Mouse (Mus musculus) MEL (cell line): Measurements from ENCODE around the gene Ttc34. TPM values are rescaled to one million over a fixed set of nuclear protein-coding genes. Genes with fewer than 3 reads are reported as not detected.

ENCODE experiments used
- DNase-seq: peaks from one replicate; pipeline ENCODE4 v3.0.0; 2011; ENCODE audit warnings: low read depth, low spot score
- H3K27ac ChIP-seq: 2 replicates; pipeline ENCODE4 v1.5.1; 2012; ENCODE audit warnings: low read depth, mild to moderate bottlenecking, control low read depth, low read length, moderate library complexity; ENCODE audit not compliant: control insufficient read depth
- H3K27me3 ChIP-seq, 2 experiments: fragments of 150-350 bp in 1 of 2; sonication (generic) in 1 of 2; 2 replicates each; pipeline ENCODE4 v1.6.1; 2012; ENCODE audit warnings: low read length in 2 of 2, mild to moderate bottlenecking in 2 of 2, improper control_type of control experiment in 1 of 2, moderate library complexity in 1 of 2; ENCODE audit not compliant: insufficient read depth in 2 of 2, control insufficient read depth in 1 of 2
- H3K36me3 ChIP-seq, 2 experiments: 2 replicates each; pipeline ENCODE4 v1.6.1; 2012 to 2014; ENCODE audit warnings: low read length in 2 of 2, improper control_type of control experiment in 1 of 2, inconsistent platforms in 1 of 2, mild to moderate bottlenecking in 1 of 2; ENCODE audit not compliant: insufficient read depth in 2 of 2, control insufficient read depth in 1 of 2
- H3K4me1 ChIP-seq, 2 experiments: fragments of 150-350 bp in 1 of 2; sonication (generic) in 1 of 2; 2 replicates each; pipeline ENCODE4 v1.6.1; 2012; ENCODE audit warnings: low read length in 2 of 2, improper control_type of control experiment in 1 of 2, mild to moderate bottlenecking in 1 of 2; ENCODE audit not compliant: insufficient read depth in 2 of 2, control insufficient read depth in 1 of 2
- H3K4me3 ChIP-seq, 2 experiments: fragments of 150-350 bp in 1 of 2; sonication (generic) in 1 of 2; 2 replicates each; pipeline ENCODE4 v1.5.1; 2012; ENCODE audit warnings: low read depth in 2 of 2, low read length in 2 of 2, mild to moderate bottlenecking in 2 of 2, moderate library complexity in 2 of 2, control low read depth in 1 of 2, improper control_type of control experiment in 1 of 2; ENCODE audit not compliant: control insufficient read depth in 1 of 2, insufficient read depth in 1 of 2
- H3K79me2 ChIP-seq: 2 replicates; pipeline ENCODE4 v1.6.1; 2012; ENCODE audit warnings: mild to moderate bottlenecking, low read length, moderate library complexity; ENCODE audit not compliant: control insufficient read depth, poor library complexity, insufficient read depth
- H3K9ac ChIP-seq: 2 replicates; pipeline ENCODE4 v1.6.1; 2012; ENCODE audit warnings: low read depth, mild to moderate bottlenecking, control low read depth, low read length, moderate library complexity; ENCODE audit not compliant: control insufficient read depth, poor library complexity, severe bottlenecking
- H3K9me3 ChIP-seq: fragments of 150-350 bp; sonication (generic); replicated peaks from 2 replicates; pipeline ENCODE4 v1.6.1; 2012; ENCODE audit warnings: mild to moderate bottlenecking, low read length, improper control_type of control experiment, moderate library complexity; ENCODE audit not compliant: insufficient read depth
- BHLHE40 ChIP-seq: IDR thresholded peaks from 2 replicates; pipeline ENCODE4 v1.6.1; 2012; ENCODE audit warnings: low read depth, mild to moderate bottlenecking, inconsistent platforms, low read length, improper control_type of control experiment, borderline replicate concordance
- CHD2 ChIP-seq: IDR thresholded peaks from 2 replicates; pipeline ENCODE4 v1.6.1; 2011; ENCODE audit warnings: low read length, improper control_type of control experiment
- CTCF ChIP-seq, 3 experiments: IDR thresholded peaks in 2 of 3; conservative IDR thresholded peaks in 1 of 3; 2 replicates each; pipeline ENCODE4 v1.5.1; 2011 to 2012; ENCODE audit warnings: low read length in 3 of 3, low read depth in 2 of 3, mild to moderate bottlenecking in 2 of 3, improper control_type of control experiment in 1 of 3, inconsistent platforms in 1 of 3, mixed read lengths in 1 of 3, moderate library complexity in 1 of 3; ENCODE audit not compliant: control insufficient read depth in 1 of 3, insufficient read depth in 1 of 3, poor library complexity in 1 of 3, severe bottlenecking in 1 of 3
- ELF1 ChIP-seq: IDR thresholded peaks from 2 replicates; pipeline ENCODE4 v1.6.1; 2014; ENCODE audit warnings: low read depth, mild to moderate bottlenecking, inconsistent platforms, low read length, improper control_type of control experiment, moderate library complexity
- EP300 ChIP-seq, 2 experiments: IDR thresholded peaks; 2 replicates each; pipeline ENCODE4 v1.6.1; 2011; ENCODE audit warnings: improper control_type of control experiment in 2 of 2, low read length in 2 of 2, low read depth in 1 of 2, mild to moderate bottlenecking in 1 of 2
- GABPA ChIP-seq: IDR thresholded peaks from 2 replicates; pipeline ENCODE4 v1.6.1; 2012; ENCODE audit warnings: low read depth, mild to moderate bottlenecking, inconsistent platforms, low read length, improper control_type of control experiment, moderate library complexity
- GATA1 ChIP-seq: IDR thresholded peaks from 2 replicates; pipeline ENCODE4 v1.6.1; 2011; ENCODE audit warnings: low read depth, low read length, improper control_type of control experiment
- JUND ChIP-seq: IDR thresholded peaks from 2 replicates; pipeline ENCODE4 v1.6.1; 2011; ENCODE audit warnings: low read depth, mild to moderate bottlenecking, improper control_type of control experiment, low read length
- KAT2A ChIP-seq: conservative IDR thresholded peaks from 2 replicates; pipeline ENCODE4 v1.6.1; 2012; ENCODE audit warnings: low read depth, low read length, improper control_type of control experiment, inconsistent platforms
- MAFK ChIP-seq: IDR thresholded peaks from 2 replicates; pipeline ENCODE4 v1.6.1; 2011; ENCODE audit warnings: low read depth, mild to moderate bottlenecking, low read length, improper control_type of control experiment, borderline replicate concordance
- MAZ ChIP-seq: IDR thresholded peaks from 2 replicates; pipeline ENCODE4 v1.6.1; 2012; ENCODE audit warnings: low read depth, mild to moderate bottlenecking, inconsistent platforms, low read length, improper control_type of control experiment
- MEF2A ChIP-seq: IDR thresholded peaks from 2 replicates; pipeline ENCODE4 v1.6.1; 2014; ENCODE audit warnings: low read depth, mild to moderate bottlenecking, inconsistent platforms, low read length, improper control_type of control experiment; ENCODE audit not compliant: poor library complexity, insufficient replicate concordance, severe bottlenecking; ENCODE audit errors: extremely low read depth
- MXI1 ChIP-seq: IDR thresholded peaks from 2 replicates; pipeline ENCODE4 v1.6.1; 2011; ENCODE audit warnings: mild to moderate bottlenecking, low read depth, low read length, improper control_type of control experiment
- MYB ChIP-seq: IDR thresholded peaks from 2 replicates; pipeline ENCODE4 v1.6.1; 2011; ENCODE audit warnings: mild to moderate bottlenecking, low read depth, low read length, improper control_type of control experiment
- MYC ChIP-seq: IDR thresholded peaks from 2 replicates; pipeline ENCODE4 v1.6.1; 2011; ENCODE audit warnings: low read depth, mild to moderate bottlenecking, low read length, improper control_type of control experiment, moderate library complexity
- NRF1 ChIP-seq: IDR thresholded peaks from 2 replicates; pipeline ENCODE4 v1.6.1; 2014; ENCODE audit warnings: low read depth, mild to moderate bottlenecking, inconsistent platforms, low read length, improper control_type of control experiment, moderate library complexity; ENCODE audit not compliant: poor library complexity, insufficient read depth, severe bottlenecking
- POLR2AphosphoS2 ChIP-seq: IDR thresholded peaks from 2 replicates; pipeline ENCODE4 v1.6.1; 2011; ENCODE audit warnings: low read length, improper control_type of control experiment
- RAD21 ChIP-seq: IDR thresholded peaks from 2 replicates; pipeline ENCODE4 v1.6.1; 2011; ENCODE audit warnings: mild to moderate bottlenecking, low read depth, low read length, improper control_type of control experiment
- RCOR1 ChIP-seq: IDR thresholded peaks from 2 replicates; pipeline ENCODE4 v1.6.1; 2012; ENCODE audit warnings: low read depth, mild to moderate bottlenecking, inconsistent platforms, low read length, improper control_type of control experiment
- SIN3A ChIP-seq: IDR thresholded peaks from 2 replicates; pipeline ENCODE4 v1.6.1; 2012; ENCODE audit warnings: low read length, improper control_type of control experiment, inconsistent platforms
- SMC3 ChIP-seq: IDR thresholded peaks from 2 replicates; pipeline ENCODE4 v1.6.1; 2011; ENCODE audit warnings: low read depth, low read length, improper control_type of control experiment
- TAL1 ChIP-seq: IDR thresholded peaks from 2 replicates; pipeline ENCODE4 v1.6.1; 2012; ENCODE audit warnings: mild to moderate bottlenecking, inconsistent platforms, low read length, moderate library complexity, mixed read lengths
- TBP ChIP-seq: IDR thresholded peaks from 2 replicates; pipeline ENCODE4 v1.8.0; 2011; ENCODE audit warnings: low read depth, low read length, improper control_type of control experiment
- TCF12 ChIP-seq: IDR thresholded peaks from 2 replicates; pipeline ENCODE4 v1.6.1; 2014; ENCODE audit warnings: low read depth, mild to moderate bottlenecking, inconsistent platforms, low read length, improper control_type of control experiment, moderate library complexity
- UBTF ChIP-seq: IDR thresholded peaks from 2 replicates; pipeline ENCODE4 v1.6.1; 2012; ENCODE audit warnings: low read depth, mild to moderate bottlenecking, inconsistent platforms, low read length, improper control_type of control experiment, moderate library complexity, borderline replicate concordance; ENCODE audit not compliant: insufficient read depth
- USF1 ChIP-seq: IDR thresholded peaks from 2 replicates; pipeline ENCODE4 v1.6.1; 2014; ENCODE audit warnings: low read depth, mild to moderate bottlenecking, inconsistent platforms, low read length, improper control_type of control experiment, moderate library complexity
- USF2 ChIP-seq, 2 experiments: IDR thresholded peaks; 2 replicates each; pipeline ENCODE4 v1.6.1; 2011 to 2012; ENCODE audit warnings: improper control_type of control experiment in 2 of 2, low read length in 2 of 2, borderline replicate concordance in 1 of 2, inconsistent platforms in 1 of 2, low read depth in 1 of 2, mild to moderate bottlenecking in 1 of 2; ENCODE audit not compliant: insufficient read depth in 1 of 2
- ZKSCAN1 ChIP-seq: IDR thresholded peaks from 2 replicates; pipeline ENCODE4 v1.6.1; 2012; ENCODE audit warnings: low read depth, mild to moderate bottlenecking, inconsistent platforms, low read length, improper control_type of control experiment, moderate library complexity
- ZMIZ1 ChIP-seq: IDR thresholded peaks from 2 replicates; pipeline ENCODE4 v1.6.1; 2012; ENCODE audit warnings: low read depth, mild to moderate bottlenecking, inconsistent platforms, low read length, improper control_type of control experiment, moderate library complexity
- ZNF384 ChIP-seq: IDR thresholded peaks from 2 replicates; pipeline ENCODE4 v1.6.1; 2012; ENCODE audit warnings: low read depth, mild to moderate bottlenecking, inconsistent platforms, low read length, improper control_type of control experiment
- polyA plus RNA-seq, 2 experiments: library from polyadenylated mRNA; stranded (reverse) in 1 of 2; unstranded in 1 of 2; fragments of >175 nt in 1 of 2; fragments of >200 nt in 1 of 2; gene quantifications; 2 replicates each; pipeline versions ENCODE4 v1.2.1 to v1.2.4; 2012; ENCODE audit warnings: low replicate concordance in 2 of 2, low read depth in 1 of 2; ENCODE audit not compliant: insufficient read length in 2 of 2, insufficient read depth in 1 of 2, missing spikeins in 1 of 2
- total RNA-seq: library from RNA; depleted of rRNA; stranded (reverse); fragments of 300-350 nt; gene quantifications from 2 replicates; pipeline ENCODE4 v1.2.3, GENCODE M21; 2012

Gene Ttc34
- total and polyA plus RNA-seq, 3 experiments = not detected

GRCm38 (mm10) chr4:154800543-154800942 lies 36.7 kb upstream of the Ttc34 start:
- Histone ChIP-seq H3K9me3 (no peaks in the 10 kb centered on the region), H3K36me3 (no peaks in the 10 kb centered on the region), H3K79me2 (no peaks in the 10 kb centered on the region), H3K9ac (no peak overlapping the region), H3K27me3 (no peaks in the 10 kb centered on the region), H3K4me3 (no peak overlapping the region), H3K4me1 (no peaks in the 10 kb centered on the region), H3K27ac (no peak overlapping the region)
- TF ChIP-seq CTCF (IDR thresholded peaks at IDR 0.05 in 2 of 3, conservative IDR thresholded peaks at IDR 0.05 in 1 of 3; ENCODE audit: control insufficient read depth in 1 of 3, insufficient read depth in 1 of 3, low read depth in 2 of 3, low read length in 3 of 3, poor library complexity in 1 of 3, severe bottlenecking in 1 of 3) = no peak
- TF ChIP-seq CHD2 = no peak
- no peak for TF ChIP-seq BHLHE40
- no peak for TF ChIP-seq ZKSCAN1
- no peak for TF ChIP-seq USF1
- TF ChIP-seq UBTF = no peak
- no peak for TF ChIP-seq GABPA
- no peak for TF ChIP-seq ZNF384
- no peak for TF ChIP-seq ZMIZ1
- no peak for TF ChIP-seq MYC
- no peak for TF ChIP-seq TCF12
- no peak for TF ChIP-seq MAFK
- TF ChIP-seq MEF2A = no peak
- TF ChIP-seq JUND = no peak
- TF ChIP-seq TAL1 = no peak
- no peak for TF ChIP-seq MXI1
- TF ChIP-seq POLR2AphosphoS2 = no peak
- no peak for TF ChIP-seq MYB
- no peak for DNase-seq

- Histone ChIP-seq H3K9me3 (no peaks in the 10 kb centered on the region), H3K27ac (no peak overlapping the region), H3K79me2 (no peaks in the 10 kb centered on the region), H3K36me3 (no peaks in the 10 kb centered on the region), H3K9ac (no peak overlapping the region), H3K4me3 (no peak overlapping the region), H3K27me3 (no peaks in the 10 kb centered on the region), H3K4me1 (no peaks in the 10 kb centered on the region)
- TF ChIP-seq SMC3 = no peak
- TF ChIP-seq CHD2 = no peak
- TF ChIP-seq NRF1 = no peak
- no peak for TF ChIP-seq MAZ
- no peak for TF ChIP-seq MEF2A
- no peak for TF ChIP-seq TBP
- no peak for TF ChIP-seq GABPA
- TF ChIP-seq RAD21 = no peak
- TF ChIP-seq TAL1 = no peak
- no peak for TF ChIP-seq EP300 (IDR thresholded peaks at IDR 0.05; ENCODE audit: low read depth in 1 of 2, low read length in 2 of 2)
- TF ChIP-seq SIN3A = no peak
- no peak for TF ChIP-seq RCOR1
- TF ChIP-seq UBTF = no peak
- no peak for TF ChIP-seq USF2 (IDR thresholded peaks at IDR 0.05; ENCODE audit: borderline replicate concordance in 1 of 2, insufficient read depth in 1 of 2, low read depth in 1 of 2, low read length in 2 of 2)
- no peak for TF ChIP-seq ELF1
- no peak for TF ChIP-seq GATA1
- TF ChIP-seq KAT2A = no peak
- no peak for DNase-seq
Measured at GRCm38 (mm10) chr4:154802210-154802609, 35.0 kb upstream of the Ttc34 start.
